Mouse (Mus musculus): ENCODE measurements at regions not wholly inside any gene's neighbourhood (a gene's known extent, or its start where the extent isn't known, plus 50 kb on each side); places are given as distances from the start of the nearest gene placed in this dataset.

DNA sequence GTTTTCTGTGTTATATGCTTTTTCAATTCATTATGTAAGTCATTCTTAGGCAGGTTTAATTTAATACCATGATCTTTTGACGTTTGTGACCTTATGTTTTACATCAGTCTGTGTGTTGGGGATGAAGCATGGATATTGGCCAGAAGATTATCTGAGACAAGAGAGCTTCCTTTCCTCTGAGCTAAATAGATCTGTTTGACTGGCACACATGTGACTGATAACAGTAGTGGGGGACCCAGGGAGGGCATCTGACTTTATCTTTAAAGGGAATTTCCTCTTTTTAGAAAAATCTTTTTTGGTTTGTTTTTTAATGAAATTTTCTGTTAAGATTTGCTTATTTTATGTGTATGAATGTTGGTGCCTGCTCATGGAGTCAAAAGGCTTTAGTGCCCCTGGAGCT, 107.7 kb downstream of the Gm9733 start:
- no peaks in the 10 kb centered on the region for H3K4me1 ChIP-seq (replicated peaks)
- H3K4me2 ChIP-seq (replicated peaks): no peak overlapping the region
- H3K9me3 ChIP-seq: no peaks in the 10 kb centered on the region
- H3K27me3 ChIP-seq: no peaks in the 10 kb centered on the region
- H3K4me3 ChIP-seq (replicated peaks): no peak overlapping the region
- no peaks in the 10 kb centered on the region for H3K36me3 ChIP-seq
- 72% methylated on average over 1 of the region's 1 CpGs for WGBS
- H3K27ac ChIP-seq: no peak overlapping the region
- H3K9ac ChIP-seq (replicated peaks): no peak overlapping the region
- ATAC-seq: no peak

DNA sequence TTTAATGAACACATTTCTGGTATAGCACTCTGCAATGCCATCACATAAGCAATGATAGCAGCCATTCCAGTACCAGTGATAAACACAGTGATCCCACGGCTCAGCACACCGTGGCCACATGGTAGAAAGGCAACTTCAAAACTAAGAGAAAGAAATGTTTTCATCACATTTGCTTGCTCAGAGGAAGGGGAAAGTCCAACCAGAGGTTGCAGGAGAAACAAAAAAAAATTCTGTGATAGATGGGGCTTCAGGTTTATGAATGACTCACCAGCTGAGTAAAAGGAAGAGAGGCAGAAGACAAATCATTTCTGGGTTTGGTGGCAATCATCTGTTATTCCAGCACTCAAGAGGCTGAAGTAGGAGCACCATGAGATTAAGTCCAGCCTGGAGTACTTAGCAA, 103.5 kb downstream of the Gm9733 start:
- Histone ChIP-seq H3K27ac (no peak overlapping the region), H3K4me2 (replicated peaks) (no peak overlapping the region), H3K9me3 (no peaks in the 10 kb centered on the region), H3K36me3 (no peaks in the 10 kb centered on the region), H3K9ac (replicated peaks) (no peak overlapping the region), H3K4me1 (replicated peaks) (no peaks in the 10 kb centered on the region), H3K4me3 (replicated peaks) (no peak overlapping the region), H3K27me3 (no peaks in the 10 kb centered on the region)
- ATAC-seq: no peak
- 95% methylated on average over 2 of the region's 2 CpGs for WGBS

DNA sequence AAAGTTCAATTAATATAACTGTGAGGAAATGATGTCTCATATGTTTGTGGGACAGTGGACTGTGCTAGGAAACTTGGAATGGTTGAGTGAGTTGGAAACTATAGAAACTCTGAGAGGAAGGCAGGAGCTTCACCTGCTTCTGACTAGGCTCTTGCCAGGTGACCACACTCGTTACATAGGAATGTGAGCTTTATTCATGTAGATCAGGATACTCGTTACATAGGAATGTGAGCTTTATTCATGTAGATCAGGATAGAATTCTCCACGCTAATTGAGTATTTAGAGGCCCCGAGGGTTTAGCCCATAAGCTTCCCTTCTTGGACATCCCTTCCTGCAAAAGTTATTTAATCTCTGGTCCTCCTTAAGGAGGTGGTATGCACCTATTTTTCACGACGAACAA, 101.9 kb downstream of the Gm9733 start:
- Histone ChIP-seq H3K4me3 (replicated peaks) (no peak overlapping the region), H3K4me2 (replicated peaks) (no peak overlapping the region), H3K4me1 (replicated peaks) (no peaks in the 10 kb centered on the region), H3K9ac (replicated peaks) (no peak overlapping the region), H3K36me3 (no peaks in the 10 kb centered on the region), H3K27ac (no peak overlapping the region), H3K9me3 (no peaks in the 10 kb centered on the region), H3K27me3 (no peaks in the 10 kb centered on the region)
- 66% methylated on average over 6 of the region's 6 CpGs for WGBS
- ATAC-seq: no peak

DNA sequence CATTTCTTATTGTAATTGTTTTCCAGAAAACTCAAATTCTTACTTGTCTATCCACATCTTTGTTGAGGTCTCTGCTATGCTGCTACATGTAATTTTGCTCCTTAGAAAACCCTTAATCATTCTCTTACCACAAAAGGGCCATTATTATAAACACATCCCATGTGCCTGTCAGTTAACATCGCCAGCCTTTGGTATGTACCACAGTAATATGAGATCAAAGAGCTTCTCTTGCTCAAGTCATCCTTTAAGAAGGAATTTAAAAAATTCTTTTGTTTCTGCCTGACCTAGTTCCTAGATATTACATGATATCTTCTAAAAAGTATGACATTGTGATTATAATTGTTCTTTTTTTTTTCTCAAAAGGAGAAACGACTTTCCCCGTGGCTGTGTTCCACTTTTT, 100.7 kb downstream of the Gm9733 start:
- no peak overlapping the region for H3K4me3 ChIP-seq (replicated peaks)
- ATAC-seq: no peak
- H3K4me1 ChIP-seq (replicated peaks): no peaks in the 10 kb centered on the region
- no peak overlapping the region for H3K27ac ChIP-seq
- no peaks in the 10 kb centered on the region for H3K9me3 ChIP-seq
- H3K4me2 ChIP-seq (replicated peaks): no peak overlapping the region
- H3K9ac ChIP-seq (replicated peaks): no peak overlapping the region
- WGBS: 51% methylated on average over 3 of the region's 3 CpGs
- no peaks in the 10 kb centered on the region for H3K36me3 ChIP-seq
- no peaks in the 10 kb centered on the region for H3K27me3 ChIP-seq

DNA sequence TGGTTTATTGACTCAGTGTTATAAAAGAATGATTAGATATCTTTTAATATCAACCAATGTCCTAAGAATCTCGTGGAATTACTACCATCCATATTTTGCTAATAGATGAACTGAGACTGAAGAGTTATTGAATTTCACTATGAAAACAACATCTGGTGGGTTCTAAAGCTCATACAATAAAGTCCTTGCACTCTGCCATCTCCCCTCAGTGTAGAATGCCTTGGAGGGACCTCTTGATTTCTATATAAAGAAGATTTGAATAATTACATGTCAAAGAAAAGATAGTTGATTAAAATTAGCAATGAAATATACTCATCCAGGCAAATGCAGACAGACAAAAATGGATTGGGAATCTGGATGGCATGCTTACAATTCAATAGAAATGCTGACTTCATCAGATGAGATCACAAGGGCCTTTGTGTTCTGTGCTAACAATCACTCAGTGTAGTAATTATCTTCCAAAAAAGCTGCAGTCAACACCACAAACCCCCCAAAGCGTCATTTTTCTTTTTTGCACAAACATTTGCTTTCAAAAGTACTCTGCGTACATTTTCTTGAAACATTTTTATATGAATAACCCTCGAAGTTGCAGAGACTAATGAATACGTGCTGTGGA, 94.2 kb downstream of the Gm9733 start:
- 86% methylated on average over 5 of the region's 5 CpGs for WGBS
- H3K27ac ChIP-seq: no peak overlapping the region

DNA sequence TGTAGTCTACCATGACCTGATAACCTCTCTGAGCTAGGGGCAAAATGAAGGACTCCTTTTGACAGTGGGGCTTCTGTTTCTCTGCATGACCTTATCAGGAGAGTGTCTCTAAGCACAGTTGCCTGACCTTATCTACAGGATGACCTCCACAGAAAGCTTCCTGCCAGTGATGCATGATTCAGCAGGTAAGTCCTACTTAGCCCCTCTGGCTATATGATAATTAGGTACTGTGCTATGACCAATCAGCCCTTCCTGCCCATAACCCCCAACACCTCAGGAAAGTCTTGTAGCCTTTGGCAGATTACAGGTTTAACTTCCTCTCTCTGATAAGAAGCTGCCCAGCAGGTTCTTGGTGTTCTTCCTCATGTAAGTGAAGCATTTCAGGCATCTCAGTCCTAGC, 89.7 kb downstream of the Gm9733 start:
- Histone ChIP-seq H3K4me1 (replicated peaks) (no peaks in the 10 kb centered on the region), H3K27me3 (no peaks in the 10 kb centered on the region), H3K9me3 (no peaks in the 10 kb centered on the region), H3K9ac (replicated peaks) (no peak overlapping the region), H3K4me3 (replicated peaks) (no peak overlapping the region), H3K4me2 (replicated peaks) (no peak overlapping the region), H3K36me3 (no peaks in the 10 kb centered on the region), H3K27ac (no peak overlapping the region)
- ATAC-seq: no peak

More for the DNA sequence above, 94.2 kb downstream of the Gm9733 start:
- Histone ChIP-seq H3K27me3 (no peaks in the 10 kb centered on the region), H3K4me2 (replicated peaks) (no peak overlapping the region), H3K4me1 (replicated peaks) (no peaks in the 10 kb centered on the region), H3K9ac (replicated peaks) (no peak overlapping the region), H3K4me3 (replicated peaks) (no peak overlapping the region), H3K9me3 (no peaks in the 10 kb centered on the region), H3K36me3 (no peaks in the 10 kb centered on the region)
- no peak for ATAC-seq

DNA sequence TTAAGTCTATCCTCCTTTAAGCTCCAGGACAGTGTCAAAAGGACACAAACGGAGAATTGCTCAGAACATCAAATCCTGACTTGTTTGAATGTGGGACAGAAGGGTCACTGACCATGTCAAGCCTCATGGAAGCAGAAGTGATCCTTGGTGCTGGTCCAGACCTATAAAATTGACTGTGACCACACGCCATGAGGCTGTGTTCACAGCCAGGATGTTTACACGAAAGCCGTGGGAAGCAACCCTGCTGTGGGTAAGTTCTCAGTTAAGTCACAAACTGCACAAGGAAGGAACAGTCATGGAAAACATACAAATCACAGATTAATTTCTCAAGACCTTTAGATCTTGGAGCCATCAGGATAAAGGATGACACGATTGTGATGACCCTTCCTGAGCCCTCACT, 88.5 kb downstream of the Gm9733 start:
- H3K9me3 ChIP-seq: no peaks in the 10 kb centered on the region
- no peaks in the 10 kb centered on the region for H3K4me1 ChIP-seq (replicated peaks)
- H3K36me3 ChIP-seq: no peaks in the 10 kb centered on the region
- 78% methylated on average over 5 of the region's 5 CpGs for WGBS
- no peak overlapping the region for H3K27ac ChIP-seq
- no peak for ATAC-seq
- H3K4me3 ChIP-seq (replicated peaks): no peak overlapping the region
- no peak overlapping the region for H3K4me2 ChIP-seq (replicated peaks)
- no peak overlapping the region for H3K9ac ChIP-seq (replicated peaks)
- H3K27me3 ChIP-seq: no peaks in the 10 kb centered on the region

DNA sequence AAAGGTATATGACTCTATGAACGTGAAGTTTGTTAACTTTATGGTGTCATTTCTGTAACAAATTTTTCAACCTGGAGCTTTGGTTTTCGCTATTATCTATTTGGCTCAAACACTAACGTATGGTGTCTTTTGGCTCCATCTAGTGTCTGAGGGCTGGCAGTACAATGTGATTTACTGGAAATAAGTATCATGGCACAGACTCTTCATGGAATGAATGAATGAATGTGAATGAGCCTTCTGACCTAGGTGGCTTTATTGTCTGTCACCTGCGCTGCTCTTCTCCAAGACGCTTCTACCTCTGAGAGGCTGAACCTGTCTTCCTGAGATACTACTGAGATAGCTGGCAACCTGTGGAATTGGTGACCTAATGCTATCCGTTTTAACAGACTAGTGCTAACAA, 87.1 kb downstream of the Gm9733 start:
- Histone ChIP-seq H3K27me3 (no peaks in the 10 kb centered on the region), H3K9me3 (no peaks in the 10 kb centered on the region), H3K9ac (replicated peaks) (no peak overlapping the region), H3K36me3 (no peaks in the 10 kb centered on the region), H3K4me2 (replicated peaks) (no peak overlapping the region), H3K4me3 (replicated peaks) (no peak overlapping the region), H3K27ac (no peak overlapping the region), H3K4me1 (replicated peaks) (no peaks in the 10 kb centered on the region)
- WGBS: 25% methylated on average over 6 of the region's 6 CpGs
- ATAC-seq: peak; percentile 68; the same call in 1 of the 2 replicates

Measured in midbrain, embryonic 13.5 days (tissue).